Mouse (Mus musculus) frontal cortex, adult 2 months (tissue): ENCODE data around the gene Pltp. TPM values are rescaled to one million over a fixed set of nuclear protein-coding genes. Genes with fewer than 3 reads are reported as not detected.

Source experiments
- polyA plus RNA-seq: library from polyadenylated mRNA; depleted of rRNA; stranded (reverse); fragments of >200 nt; gene quantifications from 2 replicates; pipeline ENCODE4 v1.2.3, GENCODE M21; 2012; rRNA removed

Pltp gene
- polyA plus RNA-seq, 1 experiment: 154 TPM

Other genes with a start within 250 kb of the Pltp start
- not detected in 2 replicates for gene Wfdc6b, start 244.2 kb downstream of the Pltp start, polyA plus RNA-seq
- not detected in 2 replicates for gene Wfdc8, start 244.1 kb downstream of the Pltp start, polyA plus RNA-seq
- not detected in 2 replicates for gene Wfdc16, start 218.9 kb downstream of the Pltp start, polyA plus RNA-seq
- not detected in 2 replicates for gene Wfdc10, start 201.7 kb downstream of the Pltp start, polyA plus RNA-seq
- gene Wfdc9, start 201.1 kb downstream of the Pltp start, polyA plus RNA-seq: not detected in 2 replicates
- gene Wfdc11, start 183.6 kb downstream of the Pltp start, polyA plus RNA-seq: not detected in 2 replicates
- gene Wfdc13, start 172.6 kb downstream of the Pltp start, polyA plus RNA-seq: not detected in 2 replicates
- gene Spint4, start 159.2 kb downstream of the Pltp start, polyA plus RNA-seq: not detected in 2 replicates
- gene Spint5, start 142.4 kb downstream of the Pltp start, polyA plus RNA-seq: not detected in 2 replicates
- gene Wfdc3, start 111.8 kb downstream of the Pltp start, polyA plus RNA-seq: 2.4 and 3.3 TPM in 2 replicates
- gene Dnttip1, start 111.7 kb downstream of the Pltp start, polyA plus RNA-seq: 44.3 and 46.4 TPM in 2 replicates
- 2.0 and 2.8 TPM in 2 replicates for gene Ube2c, start 87.8 kb downstream of the Pltp start, polyA plus RNA-seq
- gene Tnnc2, start 77.7 kb downstream of the Pltp start, polyA plus RNA-seq: 0.96 and 3.9 TPM in 2 replicates
- 59.9 and 60.9 TPM in 2 replicates for gene Snx21, start 71.9 kb downstream of the Pltp start, polyA plus RNA-seq
- gene Acot8, start 52.8 kb downstream of the Pltp start, polyA plus RNA-seq: 29.4 and 35.0 TPM in 2 replicates
- gene Zswim3, start 52.6 kb downstream of the Pltp start, polyA plus RNA-seq: 7.7 and 7.9 TPM in 2 replicates
- gene Zswim1, start 35.0 kb downstream of the Pltp start, polyA plus RNA-seq: 18.5 and 19.3 TPM in 2 replicates
- 0.69 TPM in 1 of 2 replicates, not detected in the other for gene Spata25, start 29.2 kb downstream of the Pltp start, polyA plus RNA-seq
- 177 and 194 TPM in 2 replicates for gene Ctsa, start 24.8 kb downstream of the Pltp start, polyA plus RNA-seq
- 6.6 and 6.9 TPM in 2 replicates for gene Neurl2, start 24.3 kb downstream of the Pltp start, polyA plus RNA-seq
- 47.4 and 47.7 TPM in 2 replicates for gene Pcif1, start 21.6 kb upstream of the Pltp start, polyA plus RNA-seq
- gene Zfp335, start 54.0 kb upstream of the Pltp start, polyA plus RNA-seq: 31.6 and 34.6 TPM in 2 replicates
- gene Mmp9, start 83.1 kb upstream of the Pltp start, polyA plus RNA-seq: 1.2 and 1.3 TPM in 2 replicates
- gene Slc12a5, start 103.1 kb upstream of the Pltp start, polyA plus RNA-seq: 345 and 356 TPM in 2 replicates
- gene Ncoa5, start 177.2 kb upstream of the Pltp start, polyA plus RNA-seq: 57.4 and 67.1 TPM in 2 replicates
- 1.5 and 1.8 TPM in 2 replicates for gene Cd40, start 197.9 kb upstream of the Pltp start, polyA plus RNA-seq
- gene 1700025C18Rik, start 233.0 kb upstream of the Pltp start, polyA plus RNA-seq: not detected in 2 replicates